Mouse (Mus musculus) cerebral cortex, adult 2 months (tissue): Measurements from ENCODE around the gene Ddx23.

ENCODE experiments used
- WGBS: fragments of 180-500 bp; shearing (Covaris S2); methylation state at CpG from one replicate; pipeline ENCODE4 v1.1.7; 2018; 5-methylcytosine and 5-hydroxymethylcytosine counted together

The Ddx23 gene

DNA sequence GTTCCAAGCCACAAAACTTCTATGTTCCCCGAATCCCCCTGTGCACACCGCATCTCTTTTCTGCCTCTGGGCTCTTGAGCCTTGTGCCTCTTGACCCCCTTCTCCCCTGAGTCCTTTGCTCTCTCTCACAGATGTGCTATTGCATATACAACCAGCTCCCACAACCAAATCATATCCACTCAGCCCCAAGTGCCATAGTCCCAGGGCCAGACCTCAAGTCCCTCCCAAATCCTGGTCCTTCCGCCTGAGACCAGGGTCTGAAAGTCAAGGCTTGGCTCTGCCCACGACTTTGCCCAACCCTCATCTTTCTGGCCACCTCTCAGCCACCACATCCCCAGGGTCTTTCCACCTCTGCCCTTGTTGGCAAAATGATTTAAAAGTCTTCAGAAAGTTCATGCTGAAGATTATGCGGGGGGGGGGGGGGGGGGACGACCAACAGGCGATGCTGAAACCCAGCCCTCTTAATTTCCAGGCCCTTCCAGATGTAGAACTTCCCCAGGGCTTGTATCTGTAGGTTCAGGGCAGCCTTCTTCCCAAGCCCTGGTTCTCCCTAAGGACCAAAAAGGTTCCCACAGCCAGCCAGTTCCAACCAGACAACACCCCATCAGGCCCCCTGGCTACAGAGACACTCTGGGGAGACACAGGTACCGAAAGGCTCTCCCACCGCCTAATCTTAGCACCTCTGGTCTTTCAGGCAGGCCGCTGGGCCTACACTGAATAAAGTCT, 54.5 kb downstream of the Ddx23 start:
- 14% methylated on average over 10 of the region's 10 CpGs for WGBS

DNA sequence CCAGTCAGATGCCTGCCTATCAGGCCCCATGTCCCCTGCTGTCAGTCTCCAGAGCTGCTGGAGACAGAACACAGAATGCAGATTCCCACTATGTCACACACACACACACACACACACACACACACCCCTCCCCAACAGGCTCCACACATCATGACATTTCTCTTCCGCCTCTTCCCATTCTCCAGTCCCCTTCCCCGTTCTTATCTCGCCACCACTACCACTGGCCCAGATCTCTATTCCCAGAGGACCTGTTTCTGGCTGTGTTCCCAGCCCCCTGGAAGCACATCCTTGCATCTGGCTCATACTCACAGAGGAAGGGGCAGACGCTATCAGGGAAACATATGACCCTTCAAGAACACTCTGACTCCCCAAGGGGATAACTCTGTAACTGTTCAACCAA, 55.1 kb downstream of the Ddx23 start:
- WGBS: 45% methylated on average over 4 of the region's 4 CpGs

DNA sequence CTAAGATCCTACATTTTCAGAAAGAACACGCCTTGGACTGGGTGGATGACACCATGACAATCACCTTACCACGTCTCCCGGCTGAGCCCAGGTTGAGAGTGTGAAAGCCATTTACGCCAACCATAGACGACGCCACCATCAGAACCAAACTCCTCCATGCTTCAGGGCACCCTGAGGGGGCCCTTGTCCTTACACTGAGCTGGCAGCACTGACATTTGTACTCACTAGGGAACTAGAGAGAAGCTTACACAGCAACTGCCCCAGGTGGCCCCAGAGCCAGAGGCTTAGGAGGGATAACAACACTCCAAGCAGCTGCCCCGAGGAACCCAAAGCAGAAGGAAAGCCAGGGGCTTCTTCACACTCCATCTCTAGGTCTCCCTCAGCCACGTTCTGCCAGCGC, 56.0 kb downstream of the Ddx23 start:
- 74% methylated on average over 9 of the region's 9 CpGs for WGBS

DNA sequence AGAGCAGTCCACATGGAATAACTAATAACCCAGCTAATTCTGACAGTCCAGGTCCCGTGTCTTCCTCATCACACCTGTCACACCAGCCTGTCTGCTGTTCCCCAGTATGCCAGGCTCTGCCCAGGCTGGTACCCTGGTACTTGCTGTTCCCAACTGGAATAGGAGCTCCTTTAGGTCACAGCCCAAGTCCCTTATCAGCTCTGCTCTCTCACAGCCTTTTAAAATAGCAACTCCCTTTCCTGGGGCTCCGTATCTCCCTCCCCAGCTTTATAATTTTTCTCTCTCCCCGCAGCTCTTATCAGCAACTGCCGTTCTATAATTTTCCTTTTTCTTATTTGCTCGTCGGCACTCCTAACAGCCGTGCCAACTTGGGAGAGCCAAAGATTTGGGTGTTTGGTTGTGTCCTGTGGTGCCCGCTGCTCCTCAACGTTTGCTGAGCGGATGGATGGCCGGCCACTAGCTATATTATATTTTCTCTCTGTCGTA, 56.6 kb downstream of the Ddx23 start:
- 80% methylated on average over 12 of the region's 12 CpGs for WGBS

- 92% methylated on average over 24 of the region's 24 CpGs for WGBS
Observed at GRCm38 (mm10) chr15:98604041-98604575, 58.6 kb downstream of the Ddx23 start.

DNA sequence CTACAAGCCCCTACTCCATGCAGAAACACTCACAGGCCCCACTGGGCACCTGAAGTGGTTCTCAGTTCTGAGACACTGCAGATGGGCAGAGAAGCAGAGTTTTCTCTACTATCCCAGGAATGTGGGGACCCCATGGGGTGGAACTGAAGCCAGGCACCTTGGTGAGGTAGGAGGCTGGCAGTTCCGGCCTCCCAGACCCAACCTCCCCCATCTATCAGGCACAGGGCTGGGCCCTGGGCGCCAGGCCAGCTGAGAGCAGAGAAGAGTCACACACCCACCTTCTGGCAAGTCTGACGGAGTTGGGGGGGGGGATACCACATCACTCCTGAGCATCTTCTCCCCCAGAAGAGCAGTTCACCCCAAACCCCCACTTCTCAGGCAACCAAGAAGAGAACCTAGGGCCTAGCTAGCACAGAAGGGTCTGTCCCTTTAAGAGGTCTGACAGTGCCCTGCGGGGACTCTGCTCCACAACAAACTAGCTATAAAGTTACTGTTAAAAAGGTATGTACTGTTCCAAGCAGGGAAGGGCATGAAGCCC, 59.7 kb downstream of the Ddx23 start:
- 45% methylated on average over 4 of the region's 4 CpGs for WGBS

- 45% methylated on average over 13 of the region's 13 CpGs for WGBS
Observed at GRCm38 (mm10) chr15:98602191-98602881, 60.4 kb downstream of the Ddx23 start.

DNA sequence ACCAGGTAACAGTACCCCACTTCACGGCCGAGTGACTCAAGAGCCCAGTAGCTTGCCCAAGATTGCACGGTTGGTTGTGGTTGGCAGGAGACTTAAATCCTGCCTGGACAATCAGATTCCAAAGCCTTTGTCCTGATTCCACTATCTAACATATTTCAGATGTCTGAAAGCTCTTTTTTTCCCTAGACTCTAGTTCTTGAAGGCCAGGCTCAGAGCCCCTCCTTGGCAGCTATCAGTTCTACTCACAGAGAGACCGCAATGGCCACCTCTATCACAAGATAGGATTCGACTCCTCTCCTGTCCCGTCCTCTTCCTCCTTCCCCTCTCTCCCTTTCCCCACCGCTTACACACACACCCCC, 60.9 kb downstream of the Ddx23 start:
- WGBS: 72% methylated on average over 7 of the region's 7 CpGs

DNA sequence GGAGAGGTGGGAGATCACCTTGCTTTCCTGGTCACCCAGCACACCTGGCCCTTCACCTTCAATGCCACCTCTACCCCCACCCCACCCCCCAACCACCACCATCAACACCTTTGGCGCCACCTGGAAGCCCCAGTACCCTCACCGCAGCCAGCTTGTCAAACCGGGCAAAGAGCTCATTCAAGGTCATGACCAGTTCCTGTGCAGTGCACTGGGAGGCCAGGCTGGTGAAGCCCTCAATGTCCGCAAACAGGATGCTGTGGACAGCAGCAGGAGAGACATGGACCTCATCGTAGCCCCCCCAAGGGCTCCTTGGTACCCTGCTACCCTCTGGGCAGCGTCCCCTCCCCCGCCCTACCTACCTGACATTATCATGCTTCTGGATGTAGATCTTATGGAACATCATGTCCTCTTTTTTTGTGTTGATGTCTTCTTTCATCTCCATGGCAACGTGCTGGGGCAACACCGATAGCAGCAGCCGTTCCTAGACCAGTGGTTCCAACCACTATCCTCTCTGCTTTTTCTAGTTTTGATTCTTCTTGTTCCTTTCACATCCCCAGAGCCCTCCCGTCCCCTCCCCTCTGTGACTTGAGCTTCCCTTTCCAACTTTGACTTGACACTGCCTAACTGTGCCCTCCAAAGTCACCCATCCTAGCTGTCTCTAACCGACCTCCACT, 62.5 kb downstream of the Ddx23 start:
- 75% methylated on average over 12 of the region's 12 CpGs for WGBS

- WGBS: 91% methylated on average over 14 of the region's 14 CpGs
Observed at GRCm38 (mm10) chr15:98596609-98597008, 66.1 kb downstream of the Ddx23 start.
